Mouse (Mus musculus): Measurements from ENCODE around the gene Cldn13. TPM values are rescaled to one million over a fixed set of nuclear protein-coding genes. Genes with fewer than 3 reads are reported as not detected.

The Cldn13 gene
- total RNA-seq (2023) = not detected in 4 replicates

GRCm38 (mm10) chr5:134915311-134915710 is at the start of gene Cldn13:
TSS of gene Cldn13 (minus strand) at chr5:134915526.

DNA sequence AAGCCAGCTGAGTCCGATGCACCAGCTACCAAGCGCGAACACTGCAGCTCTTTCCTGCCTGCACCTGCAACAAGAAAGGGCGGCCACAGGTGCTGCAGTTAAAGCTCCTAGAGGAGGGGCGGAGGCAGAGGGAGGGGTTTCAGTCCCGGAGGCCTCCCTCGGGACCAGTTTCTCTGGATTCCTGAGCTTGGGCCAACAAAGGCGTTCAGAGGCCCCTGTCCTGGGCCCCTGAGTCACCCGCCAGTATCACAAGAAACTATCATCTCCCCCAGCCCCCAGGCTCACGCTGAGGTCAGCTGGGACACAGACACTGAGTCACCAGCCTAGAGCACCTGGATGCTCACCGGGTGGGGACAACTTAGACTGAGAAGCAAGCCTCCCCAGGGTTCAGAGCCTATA is 31.5 kb upstream of the Cldn13 start, which contains the start of gene Cldn4:
Gene Cldn4, minus strand, starts transcription at position 78 of the 399 bp plus-strand sequence.

GRCm38 (mm10) chr5:134932179-134932902 is 17.0 kb upstream of the Cldn13 start, which contains the start of gene Mettl27:
TSS of gene Mettl27 (plus strand) at chr5:134932368.

GRCm38 (mm10) chr5:134906633-134907032 is 8.7 kb downstream of the Cldn13 start, which contains the start of gene Tmem270:
TSS of gene Tmem270 (minus strand) at chr5:134906733.

Other genes with a start within 250 kb of the Cldn13 start
- 15.5 to 21.9 TPM (median 18.0 TPM) in 4 replicates for gene Limk1, start 226.9 kb downstream of the Cldn13 start, total RNA-seq (2023)
- 0.16 TPM in 1 of 4 replicates, not detected in the others for gene Eln, start 168.2 kb downstream of the Cldn13 start, total RNA-seq (2023)
- not detected in 4 replicates for gene Tmem270, start 8.8 kb downstream of the Cldn13 start, total RNA-seq (2023)
- gene Mettl27, start 16.8 kb upstream of the Cldn13 start, total RNA-seq (2023) = 1.4 to 3.3 TPM (median 2.4 TPM) in 4 replicates
- gene Cldn4, start 31.4 kb upstream of the Cldn13 start, total RNA-seq (2023) = not detected in 4 replicates
- gene Cldn3, start 70.7 kb upstream of the Cldn13 start, total RNA-seq (2023) = not detected in 4 replicates
- 34.9 to 40.6 TPM (median 35.5 TPM) in 4 replicates for gene Abhd11, start 93.6 kb upstream of the Cldn13 start, total RNA-seq (2023)
- 2.8 to 4.7 TPM (median 3.7 TPM) in 4 replicates for gene Stx1a, start 108.0 kb upstream of the Cldn13 start, total RNA-seq (2023)
- gene Dnajc30, start 148.7 kb upstream of the Cldn13 start, total RNA-seq (2023) = 17.3 to 20.2 TPM (median 19.1 TPM) in 4 replicates
- 96.5 to 129 TPM (median 120 TPM) in 4 replicates for gene Bud23, start 149.4 kb upstream of the Cldn13 start, total RNA-seq (2023)
- gene Vps37d, start 162.7 kb upstream of the Cldn13 start, total RNA-seq (2023) = 0.50 to 0.95 TPM (median 0.61 TPM) in 3 of 4 replicates, not detected in the other
- gene Mlxipl, start 174.4 kb upstream of the Cldn13 start, total RNA-seq (2023) = not detected in 4 replicates
- gene Tbl2, start 234.1 kb upstream of the Cldn13 start, total RNA-seq (2023) = 14.3 to 17.0 TPM (median 15.3 TPM) in 4 replicates

Measured in B cell, adult 62 days (primary cell).